Mouse (Mus musculus) spleen, adult 2 months (tissue): Measurements from ENCODE around the gene Ulk3. TPM values are rescaled to one million over a fixed set of nuclear protein-coding genes. Genes with fewer than 3 reads are reported as not detected.

Experiments
- DNase-seq, 2 experiments: peaks; one replicate each; pipeline versions ENCODE4 v3.0.0 to v3.0.0-alpha.2; 2012 to 2021; ENCODE audit warnings: low spot score in 2 of 2, low read depth in 1 of 2
- H3K27ac ChIP-seq: fragments of 200-500 bp; 2 replicates; pipeline ENCODE4 v1.5.1; 2012; ENCODE audit warnings: low read length, inconsistent platforms; ENCODE audit not compliant: insufficient read depth
- H3K27me3 ChIP-seq: fragments of 200-500 bp; 2 replicates; pipeline ENCODE4 v1.6.1; 2012; ENCODE audit warnings: mild to moderate bottlenecking, moderate library complexity, low read length, inconsistent platforms; ENCODE audit not compliant: control insufficient read depth, insufficient read depth
- H3K36me3 ChIP-seq: fragments of 200-500 bp; 2 replicates; pipeline ENCODE4 v1.6.1; 2012; ENCODE audit warnings: mild to moderate bottlenecking, low read length, inconsistent platforms; ENCODE audit not compliant: control insufficient read depth, insufficient read depth
- H3K4me1 ChIP-seq: fragments of 200-500 bp; 2 replicates; pipeline ENCODE4 v1.6.1; 2011; ENCODE audit warnings: inconsistent platforms; ENCODE audit not compliant: control insufficient read depth, insufficient read depth, insufficient read length
- H3K4me3 ChIP-seq: fragments of 200-500 bp; 2 replicates; pipeline ENCODE4 v1.5.1; 2011; ENCODE audit warnings: mild to moderate bottlenecking, inconsistent platforms; ENCODE audit not compliant: insufficient read depth, insufficient read length; ENCODE audit errors: extremely low read depth
- CTCF ChIP-seq: fragments of 200-500 bp; IDR thresholded peaks from 2 replicates; pipeline ENCODE4 v1.5.1; 2011; ENCODE audit warnings: mild to moderate bottlenecking, inconsistent platforms; ENCODE audit not compliant: insufficient read depth, insufficient read length, insufficient replicate concordance; ENCODE audit errors: extremely low read depth
- POLR2A ChIP-seq: fragments of 200-500 bp; IDR thresholded peaks from 2 replicates; pipeline ENCODE4 v1.6.1; 2011; ENCODE audit warnings: low read depth, low read length, inconsistent platforms
- WGBS: fragments of 180-500 bp; shearing (Covaris S2); methylation state at CpG from one replicate; pipeline ENCODE4 v1.1.7; 2018; 5-methylcytosine and 5-hydroxymethylcytosine counted together
- polyA plus RNA-seq: library from polyadenylated mRNA; depleted of rRNA; stranded (reverse); fragments of >200 nt; gene quantifications from 2 replicates; pipeline ENCODE4 v1.2.3, GENCODE M21; 2012

The Ulk3 gene
- polyA plus RNA-seq, 1 experiment: 44.5 TPM

DNA sequence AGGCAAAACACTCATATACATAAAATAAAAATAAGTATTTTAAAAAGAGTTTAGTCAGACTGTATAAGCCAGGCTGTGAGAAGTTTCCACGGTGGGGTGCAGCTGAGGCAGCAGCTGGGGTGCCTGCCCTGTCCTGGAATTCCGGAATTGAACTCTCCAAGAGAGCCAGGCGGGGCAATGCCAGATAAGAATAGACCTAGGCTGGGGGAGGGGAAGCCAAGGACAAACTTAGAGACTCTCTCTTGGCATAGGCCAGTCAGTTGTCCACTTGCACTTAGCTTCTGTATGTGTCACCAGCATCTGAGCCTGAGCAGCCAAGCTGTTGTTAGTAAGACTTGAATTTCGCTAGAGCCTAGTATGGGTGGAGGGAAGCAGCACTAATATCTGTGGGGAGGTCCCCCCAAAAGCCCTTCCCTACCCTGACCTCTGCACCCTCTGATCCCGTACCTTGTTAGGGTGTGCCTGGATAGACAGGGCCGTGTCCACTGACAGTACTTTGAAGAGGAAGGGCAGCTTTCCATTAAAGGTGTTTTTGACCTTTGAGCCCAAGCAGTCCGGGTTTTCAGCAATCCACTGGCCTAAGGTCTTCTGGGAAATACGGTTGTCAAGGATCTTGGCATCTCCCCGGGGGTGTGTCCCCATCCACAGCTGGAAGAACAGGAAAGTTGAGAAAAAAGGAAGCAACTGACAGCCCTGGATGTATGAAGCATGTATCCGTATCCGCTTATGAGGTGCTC is 39.0 kb upstream of the Ulk3 start:
- DNase-seq: no peak
- WGBS: 90% methylated on average over 11 of the region's 11 CpGs
- Histone ChIP-seq H3K36me3 (peaks cover 2% of the 10 kb centered on the region; the same call in 1 of the 2 replicates), H3K4me1 (peaks cover 3% of the 10 kb centered on the region; the same call in 1 of the 2 replicates), H3K4me3 (no peak overlapping the region), H3K27ac (no peak overlapping the region), H3K27me3 (no peaks in the 10 kb centered on the region)
- TF ChIP-seq POLR2A (no peak), CTCF (no peak)

- H3K27ac ChIP-seq: no peak within 1 kb of the TSS
- DNase-seq: peak in 1 of 2 experiments; percentile 60
- H3K27me3 ChIP-seq: no peaks in the 10 kb centered on the region
- peak within 1 kb of the TSS; percentile 91 for H3K4me3 ChIP-seq
- peaks cover 2% of the 10 kb centered on the region; the same call in 1 of the 2 replicates for H3K36me3 ChIP-seq
- TF ChIP-seq CTCF: no peak
- no peak for TF ChIP-seq POLR2A
- WGBS: under 1% methylated on average over 28 of the region's 28 CpGs
- peaks cover 3% of the 10 kb centered on the region; the same call in 1 of the 2 replicates for H3K4me1 ChIP-seq
Measured at GRCm38 (mm10) chr9:57552139-57552887, 36.9 kb upstream of the Ulk3 start, which contains the start of gene Mpi. Gene Mpi (minus strand): TSS chr9:57552763.

DNA sequence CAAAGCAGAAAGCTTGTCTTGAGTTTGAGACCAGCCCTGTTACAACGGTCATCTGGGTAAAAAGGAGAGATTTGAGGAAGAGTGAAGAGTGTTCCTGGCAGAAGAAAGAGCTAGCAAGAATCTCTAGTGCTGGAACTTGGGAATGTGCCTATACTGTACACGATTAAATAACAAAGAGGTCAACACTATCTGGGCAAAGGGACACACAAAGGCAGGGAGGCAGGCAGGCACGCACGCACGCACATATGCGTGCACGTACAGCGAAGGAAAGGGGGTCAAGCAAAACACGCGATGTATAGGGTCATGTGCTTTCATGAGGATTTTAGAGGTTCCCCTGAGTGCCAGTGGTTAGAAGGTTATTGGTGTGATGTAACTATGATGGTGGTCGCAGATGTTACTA is 36.1 kb upstream of the Ulk3 start:
- Histone ChIP-seq H3K36me3 (peaks cover 2% of the 10 kb centered on the region; the same call in 1 of the 2 replicates), H3K27ac (no peak overlapping the region), H3K4me1 (peaks cover 3% of the 10 kb centered on the region; the same call in 1 of the 2 replicates), H3K4me3 (no peak overlapping the region), H3K27me3 (no peaks in the 10 kb centered on the region)
- WGBS: 88% methylated on average over 11 of the region's 11 CpGs
- DNase-seq: no peak
- TF ChIP-seq CTCF: no peak
- TF ChIP-seq POLR2A: no peak

- Histone ChIP-seq H3K27me3 (no peaks in the 10 kb centered on the region), H3K4me3 (no peak overlapping the region), H3K27ac (no peak overlapping the region), H3K36me3 (no peaks in the 10 kb centered on the region), H3K4me1 (peaks cover 3% of the 10 kb centered on the region; the same call in 1 of the 2 replicates)
- 87% methylated on average over 3 of the region's 3 CpGs for WGBS
- TF ChIP-seq CTCF (no peak), POLR2A (no peak)
- DNase-seq: no peak
Measured at GRCm38 (mm10) chr9:57554753-57555152, 34.5 kb upstream of the Ulk3 start.

- no peak overlapping the region for H3K27ac ChIP-seq
- no peak overlapping the region for H3K4me3 ChIP-seq
- WGBS: 72% methylated on average over 3 of the region's 3 CpGs
- H3K4me1 ChIP-seq: peaks cover 8% of the 10 kb centered on the region; the same call in 1 of the 2 replicates
- TF ChIP-seq CTCF (no peak), POLR2A (no peak)
- no peaks in the 10 kb centered on the region for H3K36me3 ChIP-seq
- no peaks in the 10 kb centered on the region for H3K27me3 ChIP-seq
- no peak for DNase-seq
Measured at GRCm38 (mm10) chr9:57557215-57557614, 32.0 kb upstream of the Ulk3 start.

GRCm38 (mm10) chr9:57558625-57559024 is 30.6 kb upstream of the Ulk3 start:
- TF ChIP-seq CTCF (no peak), POLR2A (no peak)
- no peak overlapping the region for H3K4me3 ChIP-seq
- no peak for DNase-seq
- WGBS: 58% methylated on average over 4 of the region's 4 CpGs
- no peaks in the 10 kb centered on the region for H3K27me3 ChIP-seq
- H3K36me3 ChIP-seq: no peaks in the 10 kb centered on the region
- peaks cover 15% of the 10 kb centered on the region; the same call in 1 of the 2 replicates for H3K4me1 ChIP-seq
- no peak overlapping the region for H3K27ac ChIP-seq

DNA sequence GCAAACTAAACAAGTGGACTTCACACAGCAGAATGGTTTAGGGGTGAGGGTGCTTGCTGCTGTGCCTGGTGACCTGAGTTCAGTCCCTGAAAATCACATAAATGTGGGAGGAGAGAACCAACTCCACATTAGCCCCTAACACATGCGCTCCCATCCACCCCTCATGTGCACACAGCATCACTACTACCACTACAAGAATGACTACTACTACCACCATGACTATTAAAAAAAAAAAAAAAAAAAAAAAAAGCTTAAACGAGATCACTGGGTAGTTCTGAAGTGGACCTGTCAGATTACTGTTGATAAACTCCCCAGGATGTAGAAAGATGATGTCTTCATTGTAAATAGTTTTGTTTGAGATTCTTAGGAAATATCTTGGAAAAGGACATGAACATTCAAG is 29.7 kb upstream of the Ulk3 start:
- no peaks in the 10 kb centered on the region for H3K27me3 ChIP-seq
- no peak for TF ChIP-seq CTCF
- TF ChIP-seq POLR2A: no peak
- no peaks in the 10 kb centered on the region for H3K36me3 ChIP-seq
- no peak overlapping the region for H3K27ac ChIP-seq
- peaks cover 15% of the 10 kb centered on the region; the same call in 1 of the 2 replicates for H3K4me1 ChIP-seq
- H3K4me3 ChIP-seq: no peak overlapping the region
- no peak for DNase-seq
- WGBS: 70% methylated on average over 2 of the region's 2 CpGs
